In genomic region chr12:86800765-86801147, GRCm38 (mm10) we compare ENCODE assay signal across 8 mouse cellular contexts.
A peak's percentile ranks its signal among the peaks of the same experiment; 100 is the strongest.
DNase-seq lines count a peak whose midpoint lies in the region; ATAC-seq and TF ChIP-seq lines count a peak whose summit lies in the region.

No protein-coding gene starts in this region.

- no peak for DNase-seq in frontal cortex, postnatal 36 days (ENCODE audit: low spot score in 2 of 2)
- peak; percentile 93 for DNase-seq in NIH3T3 (ENCODE audit: low read depth)
- DNase-seq in forebrain, embryonic 11.5 days (ENCODE audit: low spot score) = no peak
- peak; percentile 56 to 78 (median 67) for DNase-seq in liver, embryonic 14.5 days (ENCODE audit: low read depth in 3 of 3, low spot score in 3 of 3)
- no peak for DNase-seq in layer of hippocampus, adult 11-12 months (ENCODE audit: low spot score)

- peaks cover 49% of the 10 kb centered on the region for H3K4me1 ChIP-seq in forebrain, embryonic 11.5 days (replicated peaks; ENCODE audit: control insufficient read depth, insufficient read depth, low read length)
- H3K4me1 ChIP-seq in hindbrain, embryonic 12.5 days = peaks cover 71% of the 10 kb centered on the region
- peaks cover 15 to 36% of the 10 kb centered on the region in 2 experiments for H3K4me1 ChIP-seq in liver, embryonic 14.5 days (replicated peaks; ENCODE audit: control insufficient read depth in 2 of 2, insufficient read depth in 2 of 2, low read length in 1 of 2)
- H3K4me1 ChIP-seq in neural tube, embryonic 12.5 days = peaks cover 63% of the 10 kb centered on the region

- H3K9me3 ChIP-seq in forebrain, embryonic 11.5 days (ENCODE audit: control insufficient read depth, low read length) = no peaks in the 10 kb centered on the region
- H3K9me3 ChIP-seq in hindbrain, embryonic 12.5 days (replicated peaks) = no peaks in the 10 kb centered on the region
- H3K9me3 ChIP-seq in liver, embryonic 14.5 days (ENCODE audit: control insufficient read depth, low read length) = no peaks in the 10 kb centered on the region
- H3K9me3 ChIP-seq in neural tube, embryonic 12.5 days = no peaks in the 10 kb centered on the region

- TF ChIP-seq EP300 in liver, embryonic 14.5 days (IDR thresholded peaks at IDR 0.05; ENCODE audit: low read depth) = peak; percentile 66

- peak overlapping the region; percentile 38; the same call in 1 of the 2 replicates for H3K4me2 ChIP-seq in forebrain, embryonic 11.5 days (ENCODE audit: low read depth, low read length, severe bottlenecking)
- peak overlapping the region; percentile 41 for H3K4me2 ChIP-seq in hindbrain, embryonic 12.5 days (replicated peaks)
- peak overlapping the region; percentile 64 for H3K4me2 ChIP-seq in liver, embryonic 14.5 days (ENCODE audit: low read depth)
- peak overlapping the region; percentile 41 for H3K4me2 ChIP-seq in neural tube, embryonic 12.5 days (replicated peaks)

- H3K4me3 ChIP-seq in forebrain, embryonic 11.5 days (ENCODE audit: low read depth, low read length) = no peak overlapping the region
- peak overlapping the region; percentile 12 for H3K4me3 ChIP-seq in hindbrain, embryonic 12.5 days
- H3K4me3 ChIP-seq in liver, embryonic 14.5 days (ENCODE audit: insufficient read depth in 1 of 2, low read depth in 2 of 2, low read length in 2 of 2) = peak overlapping the region in 1 of 2 experiments; percentile 33; a peak in 1 of 4 replicates
- H3K4me3 ChIP-seq in neural tube, embryonic 12.5 days = no peak overlapping the region

- no peaks in the 10 kb centered on the region for H3K27me3 ChIP-seq in forebrain, embryonic 11.5 days (ENCODE audit: control insufficient read depth, insufficient read depth, low read length)
- no peaks in the 10 kb centered on the region for H3K27me3 ChIP-seq in hindbrain, embryonic 12.5 days
- H3K27me3 ChIP-seq in liver, embryonic 14.5 days (ENCODE audit: control insufficient read depth, insufficient read depth, low read length) = peaks cover under 1% of the 10 kb centered on the region; the same call in 1 of the 2 replicates
- no peaks in the 10 kb centered on the region for H3K27me3 ChIP-seq in neural tube, embryonic 12.5 days (replicated peaks)

- WGBS in forebrain, embryonic 11.5 days = 2% methylated on average over 7 of the region's 7 CpGs
- WGBS in hindbrain, embryonic 12.5 days = 1% methylated on average over 7 of the region's 7 CpGs
- WGBS in liver, embryonic 14.5 days (ENCODE audit: insufficient replicate concordance) = 2% methylated on average over 7 of the region's 7 CpGs
- 3% methylated on average over 7 of the region's 7 CpGs for WGBS in neural tube, embryonic 12.5 days

- peak overlapping the region; percentile 58 for H3K9ac ChIP-seq in forebrain, embryonic 11.5 days (ENCODE audit: low read length)
- peak overlapping the region; percentile 47 for H3K9ac ChIP-seq in hindbrain, embryonic 12.5 days
- H3K9ac ChIP-seq in liver, embryonic 14.5 days (replicated peaks) = peak overlapping the region; percentile 20
- H3K9ac ChIP-seq in neural tube, embryonic 12.5 days = peak overlapping the region; percentile 5

- TF ChIP-seq CTCF in liver, embryonic 14.5 days (IDR thresholded peaks at IDR 0.05; ENCODE audit: low read depth) = no peak

- no peaks in the 10 kb centered on the region for H3K36me3 ChIP-seq in forebrain, embryonic 11.5 days (ENCODE audit: control insufficient read depth, insufficient read depth, low read length)
- H3K36me3 ChIP-seq in hindbrain, embryonic 12.5 days = no peaks in the 10 kb centered on the region
- no peaks in the 10 kb centered on the region for H3K36me3 ChIP-seq in liver, embryonic 14.5 days (replicated peaks; ENCODE audit: control insufficient read depth, insufficient read depth, low read depth)
- no peaks in the 10 kb centered on the region for H3K36me3 ChIP-seq in neural tube, embryonic 12.5 days

- peak overlapping the region; percentile 94 for H3K27ac ChIP-seq in forebrain, embryonic 11.5 days (ENCODE audit: low read depth, low read length)
- peak overlapping the region; percentile 99 for H3K27ac ChIP-seq in hindbrain, embryonic 12.5 days
- peak overlapping the region; percentile 66 for H3K27ac ChIP-seq in liver, embryonic 14.5 days
- H3K27ac ChIP-seq in neural tube, embryonic 12.5 days = peak overlapping the region; percentile 97

- peak; percentile 11; the same call in 1 of the 2 replicates for ATAC-seq in frontal cortex, adult (ENCODE audit: low TSS enrichment)
- peak; percentile 14 for ATAC-seq in forebrain, embryonic 11.5 days (replicated peaks; ENCODE audit: low FRiP score)
- peak; percentile 7; the same call in 1 of the 2 replicates for ATAC-seq in hindbrain, embryonic 12.5 days (ENCODE audit: low FRiP score)
- ATAC-seq in liver, embryonic 14.5 days (ENCODE audit: insufficient read depth) = peak; percentile 77
- ATAC-seq in neural tube, embryonic 12.5 days (ENCODE audit: low FRiP score, low read depth) = no peak

Comparison
In these comparisons a context has a peak if more than half of its experiments do, and no peak if none do; other contexts are left out.
1. DNase-seq: peak in NIH3T3 (single experiment) and liver, embryonic 14.5 days (3 of 3); none in frontal cortex, postnatal 36 days (0 of 2), forebrain, embryonic 11.5 days (single experiment) and layer of hippocampus, adult 11-12 months (single experiment).
2. H3K9ac ChIP-seq: peak in every context shown above with its lines; median percentile 58 in forebrain, embryonic 11.5 days; 47 in hindbrain, embryonic 12.5 days; 20 in liver, embryonic 14.5 days; 5 in neural tube, embryonic 12.5 days.
3. Peak in every context shown above with its lines, with median percentiles within 50 percentile points of each other: H3K27ac ChIP-seq and H3K4me2 ChIP-seq.